Mouse (Mus musculus): ENCODE data around the gene Col25a1.

DNA sequence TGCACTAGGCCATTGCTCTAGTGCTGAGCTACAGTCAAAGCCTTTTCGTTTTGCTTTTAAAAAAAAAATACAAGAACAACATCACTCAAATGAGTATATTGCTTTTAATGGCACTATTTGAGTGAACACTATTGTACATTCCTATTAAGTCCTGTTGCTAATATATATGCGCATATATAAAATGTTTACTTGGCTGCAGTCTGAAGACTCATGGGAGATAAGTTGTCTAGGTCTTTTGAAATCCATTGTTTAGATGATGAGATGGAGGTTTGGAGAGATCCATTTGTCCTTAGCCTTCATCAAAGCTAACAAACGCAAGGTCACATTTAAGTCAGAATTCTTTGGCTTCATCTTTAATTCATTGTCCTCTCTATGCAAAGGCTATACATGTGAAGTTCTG lies 157.9 kb downstream of the Col25a1 start:
- TF ChIP-seq POLR2A (IDR thresholded peaks at IDR 0.05; ENCODE audit: extremely low read depth, insufficient read depth, low read length) (no peak), CTCF (IDR thresholded peaks at IDR 0.05; ENCODE audit: extremely low read depth, insufficient read depth, low read length) (no peak)
